Mouse (Mus musculus): ENCODE data around the gene Pfpl. TPM values are rescaled to one million over a fixed set of nuclear protein-coding genes. Genes with fewer than 3 reads are reported as not detected.

Pfpl gene
- total RNA-seq, 1 experiment = not detected

- in situ Hi-C loops (cut with MboI; ENCODE audit: low sequenced_read_pairs in 2 of 2, unreplicated experiment in 2 of 2) = no loop called here
- TF ChIP-seq MAFK (IDR thresholded peaks at IDR 0.05; ENCODE audit: insufficient read depth, low read depth, low read length) = no peak
- no peak for TF ChIP-seq ZNF384 (IDR thresholded peaks at IDR 0.05; ENCODE audit: low read depth, low read length)
- TF ChIP-seq HCFC1 (IDR thresholded peaks at IDR 0.05; ENCODE audit: borderline replicate concordance, insufficient read depth, low read length) = no peak
- no peak for TF ChIP-seq CHD2 (IDR thresholded peaks at IDR 0.05; ENCODE audit: low read depth, low read length)
- TF ChIP-seq ZC3H11A (IDR thresholded peaks at IDR 0.05; ENCODE audit: borderline replicate concordance, low read depth, low read length) = no peak
- H3K9ac ChIP-seq (ENCODE audit: insufficient read depth, low read depth, low read length, poor library complexity, severe bottlenecking) = no peak overlapping the region
- peaks cover 0 to 3% of the 10 kb centered on the region in 2 experiments; a peak in 1 of 4 replicates for H3K4me1 ChIP-seq (ENCODE audit: control insufficient read depth in 2 of 2, insufficient read depth in 2 of 2, low read length in 2 of 2, poor library complexity in 1 of 2)
- H3K36me3 ChIP-seq (ENCODE audit: control insufficient read depth, insufficient read depth, low read length, poor library complexity, severe bottlenecking) = no peaks in the 10 kb centered on the region
- no peak overlapping the region for H3K27ac ChIP-seq (ENCODE audit: insufficient read depth, low read depth, low read length, poor library complexity, severe bottlenecking)
- H3K4me3 ChIP-seq (ENCODE audit: insufficient read depth in 1 of 2, low read depth in 1 of 2, low read length in 2 of 2, poor library complexity in 1 of 2, severe bottlenecking in 1 of 2) = no peak overlapping the region
- no peak for DNase-seq (ENCODE audit: low read depth, low spot score)
- H3K9me3 ChIP-seq (ENCODE audit: control insufficient read depth, insufficient read depth, low read depth, low read length) = no peaks in the 10 kb centered on the region; the same call in 1 of the 2 replicates
These were observed 17.3 kb downstream of the Pfpl start for GRCm38 (mm10) chr19:12445014-12445413.

- Histone ChIP-seq H3K9ac (ENCODE audit: insufficient read depth, low read depth, low read length, poor library complexity, severe bottlenecking) (no peak overlapping the region), H3K27ac (ENCODE audit: insufficient read depth, low read depth, low read length, poor library complexity, severe bottlenecking) (no peak overlapping the region), H3K4me1 (ENCODE audit: control insufficient read depth in 2 of 2, insufficient read depth in 2 of 2, low read length in 2 of 2, poor library complexity in 1 of 2) (no peaks in the 10 kb centered on the region), H3K4me3 (ENCODE audit: insufficient read depth in 1 of 2, low read depth in 1 of 2, low read length in 2 of 2, poor library complexity in 1 of 2, severe bottlenecking in 1 of 2) (no peak overlapping the region), H3K9me3 (ENCODE audit: control insufficient read depth, insufficient read depth, low read depth, low read length) (no peaks in the 10 kb centered on the region), H3K36me3 (ENCODE audit: control insufficient read depth, insufficient read depth, low read length, poor library complexity, severe bottlenecking) (no peaks in the 10 kb centered on the region)
- TF ChIP-seq ZNF384 (IDR thresholded peaks at IDR 0.05; ENCODE audit: low read depth, low read length) (no peak), MAFK (IDR thresholded peaks at IDR 0.05; ENCODE audit: insufficient read depth, low read depth, low read length) (no peak), ZC3H11A (IDR thresholded peaks at IDR 0.05; ENCODE audit: borderline replicate concordance, low read depth, low read length) (no peak), CHD2 (IDR thresholded peaks at IDR 0.05; ENCODE audit: low read depth, low read length) (no peak), HCFC1 (IDR thresholded peaks at IDR 0.05; ENCODE audit: borderline replicate concordance, insufficient read depth, low read length) (no peak)
- no peak for DNase-seq (ENCODE audit: low read depth, low spot score)
- in situ Hi-C loops (cut with MboI; ENCODE audit: low sequenced_read_pairs in 2 of 2, unreplicated experiment in 2 of 2) = no loop called here
These were observed 29.8 kb downstream of the Pfpl start for GRCm38 (mm10) chr19:12457401-12458066.

GRCm38 (mm10) chr19:12459516-12459915 is 31.8 kb downstream of the Pfpl start:
- no peak for DNase-seq (ENCODE audit: low read depth, low spot score)
- Histone ChIP-seq H3K36me3 (ENCODE audit: control insufficient read depth, insufficient read depth, low read length, poor library complexity, severe bottlenecking) (no peaks in the 10 kb centered on the region), H3K27ac (ENCODE audit: insufficient read depth, low read depth, low read length, poor library complexity, severe bottlenecking) (no peak overlapping the region), H3K4me3 (ENCODE audit: insufficient read depth in 1 of 2, low read depth in 1 of 2, low read length in 2 of 2, poor library complexity in 1 of 2, severe bottlenecking in 1 of 2) (no peak overlapping the region), H3K4me1 (ENCODE audit: control insufficient read depth in 2 of 2, insufficient read depth in 2 of 2, low read length in 2 of 2, poor library complexity in 1 of 2) (peaks cover 0 to 3% of the 10 kb centered on the region in 2 experiments; a peak in 1 of 4 replicates), H3K9me3 (ENCODE audit: control insufficient read depth, insufficient read depth, low read depth, low read length) (no peaks in the 10 kb centered on the region), H3K9ac (ENCODE audit: insufficient read depth, low read depth, low read length, poor library complexity, severe bottlenecking) (no peak overlapping the region)
- in situ Hi-C loops (cut with MboI; ENCODE audit: low sequenced_read_pairs in 2 of 2, unreplicated experiment in 2 of 2) = no loop called here
- TF ChIP-seq ZC3H11A (IDR thresholded peaks at IDR 0.05; ENCODE audit: borderline replicate concordance, low read depth, low read length) (no peak), CHD2 (IDR thresholded peaks at IDR 0.05; ENCODE audit: low read depth, low read length) (no peak), ZNF384 (IDR thresholded peaks at IDR 0.05; ENCODE audit: low read depth, low read length) (no peak), HCFC1 (IDR thresholded peaks at IDR 0.05; ENCODE audit: borderline replicate concordance, insufficient read depth, low read length) (no peak), MAFK (IDR thresholded peaks at IDR 0.05; ENCODE audit: insufficient read depth, low read depth, low read length) (no peak)

GRCm38 (mm10) chr19:12460282-12461249 is 32.9 kb downstream of the Pfpl start, which contains the start of gene Mpeg1:
Mpeg1 (plus strand) TSS chr19:12460779.
- no peak within 1 kb of the TSS for H3K27ac ChIP-seq (ENCODE audit: insufficient read depth, low read depth, low read length, poor library complexity, severe bottlenecking)
- no peak within 1 kb of the TSS for H3K4me3 ChIP-seq (ENCODE audit: insufficient read depth in 1 of 2, low read depth in 1 of 2, low read length in 2 of 2, poor library complexity in 1 of 2, severe bottlenecking in 1 of 2)
- no peak within 1 kb of the TSS for H3K9ac ChIP-seq (ENCODE audit: insufficient read depth, low read depth, low read length, poor library complexity, severe bottlenecking)
- H3K4me1 ChIP-seq (ENCODE audit: control insufficient read depth in 2 of 2, insufficient read depth in 2 of 2, low read length in 2 of 2, poor library complexity in 1 of 2) = peaks cover 0 to 3% of the 10 kb centered on the region in 2 experiments; a peak in 1 of 4 replicates
- DNase-seq (ENCODE audit: low read depth, low spot score) = no peak
- TF ChIP-seq ZNF384 (IDR thresholded peaks at IDR 0.05; ENCODE audit: low read depth, low read length) = no peak
- no peak for TF ChIP-seq MAFK (IDR thresholded peaks at IDR 0.05; ENCODE audit: insufficient read depth, low read depth, low read length)
- no peak for TF ChIP-seq CHD2 (IDR thresholded peaks at IDR 0.05; ENCODE audit: low read depth, low read length)
- TF ChIP-seq HCFC1 (IDR thresholded peaks at IDR 0.05; ENCODE audit: borderline replicate concordance, insufficient read depth, low read length) = no peak
- TF ChIP-seq ZC3H11A (IDR thresholded peaks at IDR 0.05; ENCODE audit: borderline replicate concordance, low read depth, low read length) = no peak
- in situ Hi-C loops (cut with MboI; ENCODE audit: low sequenced_read_pairs in 2 of 2, unreplicated experiment in 2 of 2) = no loop called here
- H3K36me3 ChIP-seq (ENCODE audit: control insufficient read depth, insufficient read depth, low read length, poor library complexity, severe bottlenecking) = no peaks in the 10 kb centered on the region
- no peaks in the 10 kb centered on the region for H3K9me3 ChIP-seq (ENCODE audit: control insufficient read depth, insufficient read depth, low read depth, low read length)

Measured in ES-E14 (cell line).